Mouse (Mus musculus) lung, postnatal 0 days (tissue): ENCODE results near the gene Psme1. TPM values are rescaled to one million over a fixed set of nuclear protein-coding genes. Genes with fewer than 3 reads are reported as not detected.
A peak's percentile ranks its signal among the peaks of the same experiment; 100 is the strongest.

Experiments
- ATAC-seq: fragments of 200-750 bp; cut with Nextera tagmentation; 2 replicates; pipeline ENCODE4 v1.8.0; 2017; ENCODE audit warnings: moderate library complexity
- DNase-seq: peaks from one replicate; pipeline ENCODE4 v3.0.0-alpha.2; 2016; ENCODE audit warnings: low spot score
- H3K27ac ChIP-seq: fragments of 300-500 bp; sonication (generic); 2 replicates; pipeline ENCODE4 v1.5.1; 2014; ENCODE audit warnings: antibody characterized with exemption, mild to moderate bottlenecking, low read length, mixed read lengths
- H3K27me3 ChIP-seq: fragments of 300-500 bp; sonication (generic); replicated peaks from 2 replicates; pipeline ENCODE4 v1.6.1; 2014; ENCODE audit warnings: low read length, mixed read lengths; ENCODE audit not compliant: insufficient read depth
- H3K36me3 ChIP-seq: fragments of 300-500 bp; sonication (generic); 2 replicates; pipeline ENCODE4 v1.6.1; 2014; ENCODE audit warnings: low read length, mixed read lengths; ENCODE audit not compliant: insufficient read depth
- H3K4me1 ChIP-seq: fragments of 300-500 bp; sonication (generic); 2 replicates; pipeline ENCODE4 v1.6.1; 2014; ENCODE audit warnings: antibody characterized with exemption, low read depth, low read length, mixed read lengths; ENCODE audit not compliant: insufficient read depth
- H3K4me2 ChIP-seq: fragments of 300-500 bp; sonication (generic); replicated peaks from 2 replicates; pipeline ENCODE4 v1.6.1; 2014; ENCODE audit warnings: low read depth, mild to moderate bottlenecking, low read length, moderate library complexity, mixed read lengths
- H3K4me3 ChIP-seq: fragments of 300-500 bp; sonication (generic); 2 replicates; pipeline ENCODE4 v1.5.1; 2014; ENCODE audit warnings: low read depth, low read length
- H3K9ac ChIP-seq: fragments of 300-500 bp; sonication (generic); replicated peaks from 2 replicates; pipeline ENCODE4 v1.6.1; 2014; ENCODE audit warnings: low read depth, mild to moderate bottlenecking
- H3K9me3 ChIP-seq: fragments of 300-500 bp; sonication (generic); 2 replicates; pipeline ENCODE4 v1.6.1; 2016; ENCODE audit warnings: low read length, mixed read lengths
- CTCF ChIP-seq: IDR thresholded peaks from 2 replicates; pipeline ENCODE4 v1.5.1; 2016; ENCODE audit warnings: antibody characterized with exemption, mild to moderate bottlenecking
- EP300 ChIP-seq: IDR thresholded peaks from 2 replicates; pipeline ENCODE4 v1.6.1; 2016; ENCODE audit warnings: antibody characterized with exemption, mild to moderate bottlenecking, control low read depth
- WGBS: fragments of 180-500 bp; shearing (Covaris S2); extraction: QIAGEN DNeasy Blood & Tissue Kit; methylation state at CpG from one replicate; pipeline ENCODE4 v1.1.7; 2014; 5-methylcytosine and 5-hydroxymethylcytosine counted together
- polyA plus RNA-seq: library from polyadenylated mRNA; unstranded; fragments of >200 nt; fragmentation: Nextera tagmentation; extraction: Ambion mirVana; gene quantifications from 2 replicates; pipeline ENCODE4 v1.2.1, GENCODE M21; 2015

Gene Psme1
- polyA plus RNA-seq, 1 experiment from 2014 or later = 219 TPM

- Histone ChIP-seq H3K4me1 (peaks cover 5% of the 10 kb centered on the region), H3K27ac (peak within 1 kb of the TSS; percentile 93), H3K9me3 (no peaks in the 10 kb centered on the region), H3K36me3 (peaks cover 46% of the 10 kb centered on the region), H3K4me3 (peak within 1 kb of the TSS; percentile 58), H3K27me3 (no peaks in the 10 kb centered on the region), H3K4me2 (peak within 1 kb of the TSS; percentile 67), H3K9ac (peak within 1 kb of the TSS; percentile 74)
- 87% methylated on average over 7 of the region's 7 CpGs for WGBS
- ATAC-seq = no peak
- DNase-seq = no peak
- TF ChIP-seq CTCF = no peak
- no peak for TF ChIP-seq EP300
These were observed 25.3 kb downstream of the Psme1 start, which contains the start of gene Irf9 for GRCm38 (mm10) chr14:55603271-55603632. TSS of gene Irf9 (plus strand) at chr14:55603571.

- peak overlapping the region; percentile 67 for H3K4me2 ChIP-seq
- DNase-seq (peak; percentile 98), ATAC-seq (peak; percentile 96)
- TF ChIP-seq CTCF (peak; percentile 98), EP300 (peak; percentile 66; the same call in 1 of the 2 replicates)
- no peaks in the 10 kb centered on the region for H3K9me3 ChIP-seq
- H3K4me3 ChIP-seq = peak overlapping the region; percentile 58
- H3K9ac ChIP-seq = peak overlapping the region; percentile 74
- peaks cover 48% of the 10 kb centered on the region for H3K36me3 ChIP-seq
- H3K27me3 ChIP-seq = no peaks in the 10 kb centered on the region
- 7% methylated on average over 18 of the region's 19 CpGs for WGBS
- peak overlapping the region; percentile 93 for H3K27ac ChIP-seq
- H3K4me1 ChIP-seq = peaks cover 5% of the 10 kb centered on the region
These were observed 26.0 kb downstream of the Psme1 start for GRCm38 (mm10) chr14:55603633-55604576.

- Histone ChIP-seq H3K4me1 (peaks cover 5% of the 10 kb centered on the region), H3K36me3 (peaks cover 48% of the 10 kb centered on the region), H3K4me2 (peak overlapping the region; percentile 67), H3K27me3 (no peaks in the 10 kb centered on the region), H3K27ac (peak overlapping the region; percentile 93), H3K9ac (peak overlapping the region; percentile 74), H3K4me3 (peak overlapping the region; percentile 58), H3K9me3 (no peaks in the 10 kb centered on the region)
- TF ChIP-seq CTCF = no peak
- no peak for TF ChIP-seq EP300
- ATAC-seq = no peak
- WGBS = 89% methylated on average over 11 of the region's 11 CpGs
- no peak for DNase-seq
These were observed 26.9 kb downstream of the Psme1 start for GRCm38 (mm10) chr14:55604823-55605222.

DNA sequence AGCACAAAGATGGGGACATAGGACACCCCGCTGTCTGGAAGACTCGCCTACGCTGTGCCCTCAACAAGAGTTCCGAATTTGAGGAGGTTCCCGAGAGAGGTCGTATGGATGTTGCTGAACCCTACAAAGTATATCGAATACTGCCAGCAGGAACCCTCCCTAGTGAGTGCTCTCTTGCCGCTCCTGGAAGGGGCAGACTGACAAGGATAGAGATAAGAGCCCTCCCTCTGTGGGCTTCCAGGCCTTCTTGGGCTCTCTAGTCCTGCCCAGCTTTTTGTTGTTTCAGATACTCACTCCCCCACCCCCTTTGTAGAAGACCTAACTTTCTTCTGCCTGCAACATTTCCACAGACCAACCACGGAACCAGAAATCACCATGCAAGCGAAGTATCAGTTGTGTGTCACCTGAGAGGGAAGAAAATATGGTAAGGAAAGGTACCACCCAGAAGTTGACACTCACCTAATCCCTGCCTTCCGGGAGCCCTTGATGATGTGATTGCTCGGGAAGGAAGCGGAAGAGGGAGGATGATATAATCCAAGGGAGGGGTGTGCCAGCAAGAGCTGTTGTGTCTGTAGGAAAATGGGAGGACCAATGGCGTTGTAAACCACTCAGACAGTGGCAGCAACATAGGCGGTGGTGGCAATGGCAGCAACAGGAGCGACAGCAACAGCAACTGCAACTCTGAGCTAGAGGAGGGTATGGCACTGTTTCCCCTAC is 28.0 kb downstream of the Psme1 start:
- TF ChIP-seq CTCF (no peak), EP300 (no peak)
- H3K4me2 ChIP-seq = no peak overlapping the region
- no peaks in the 10 kb centered on the region for H3K27me3 ChIP-seq
- WGBS = 92% methylated on average over 16 of the region's 16 CpGs
- H3K27ac ChIP-seq = no peak overlapping the region
- no peaks in the 10 kb centered on the region for H3K9me3 ChIP-seq
- no peak overlapping the region for H3K4me3 ChIP-seq
- H3K4me1 ChIP-seq = peaks cover 5% of the 10 kb centered on the region
- ATAC-seq (no peak), DNase-seq (no peak)
- H3K9ac ChIP-seq = no peak overlapping the region; the same call in 1 of the 2 replicates
- H3K36me3 ChIP-seq = peaks cover 41% of the 10 kb centered on the region

DNA sequence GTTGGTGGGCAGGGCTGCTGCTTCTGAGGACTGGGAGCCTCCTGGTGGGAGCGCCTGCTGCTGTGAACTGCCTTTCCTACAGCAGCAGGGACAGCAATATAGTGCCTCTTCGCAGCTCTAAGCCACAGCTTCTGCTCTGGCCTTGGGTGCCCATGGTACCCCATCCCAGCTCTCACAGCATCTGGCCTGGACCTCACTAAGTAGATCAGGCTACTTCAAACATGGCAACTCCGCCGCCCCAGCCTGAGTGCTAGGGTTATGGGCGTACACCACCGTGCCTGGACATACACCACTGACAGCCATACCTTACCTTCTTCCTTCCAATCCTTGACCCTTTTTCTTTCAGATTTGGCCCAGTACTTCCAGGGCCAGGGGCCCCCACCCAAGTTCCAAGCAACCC is 30.4 kb downstream of the Psme1 start:
- H3K36me3 ChIP-seq = peaks cover 35% of the 10 kb centered on the region
- no peak for ATAC-seq

GRCm38 (mm10) chr14:55613346-55613745 is 35.4 kb downstream of the Psme1 start:
- Histone ChIP-seq H3K4me1 (no peaks in the 10 kb centered on the region; the same call in 1 of the 2 replicates), H3K9me3 (no peaks in the 10 kb centered on the region), H3K4me3 (no peak overlapping the region), H3K4me2 (no peak overlapping the region), H3K27ac (no peak overlapping the region), H3K27me3 (no peaks in the 10 kb centered on the region), H3K9ac (no peak overlapping the region), H3K36me3 (peaks cover 15% of the 10 kb centered on the region)
- ATAC-seq = no peak
- DNase-seq = no peak
- 43% methylated on average over 6 of the region's 6 CpGs for WGBS
- no peak for TF ChIP-seq EP300
- TF ChIP-seq CTCF = no peak

More for the DNA sequence above, 30.4 kb downstream of the Psme1 start:
- Histone ChIP-seq H3K9ac (no peak overlapping the region), H3K27me3 (no peaks in the 10 kb centered on the region), H3K9me3 (no peaks in the 10 kb centered on the region), H3K4me2 (no peak overlapping the region), H3K4me1 (peaks cover 5% of the 10 kb centered on the region), H3K4me3 (no peak overlapping the region), H3K27ac (no peak overlapping the region)
- 100% methylated on average over 6 of the region's 6 CpGs for WGBS
- no peak for DNase-seq
- TF ChIP-seq EP300 (no peak), CTCF (no peak)
